Mouse (Mus musculus) testis, adult 2 months (tissue): ENCODE results near the gene Col6a3. TPM values are rescaled to one million over a fixed set of nuclear protein-coding genes. Genes with fewer than 3 reads are reported as not detected.

Experiments used
- H3K27ac ChIP-seq: fragments of 200-500 bp; 2 replicates; pipeline ENCODE4 v1.5.1; 2012; ENCODE audit warnings: low read depth, low read length; ENCODE audit not compliant: control insufficient read depth, insufficient read depth
- H3K27me3 ChIP-seq: fragments of 200-500 bp; 2 replicates; pipeline ENCODE4 v1.6.1; 2012; ENCODE audit warnings: mild to moderate bottlenecking, low read length, moderate library complexity; ENCODE audit not compliant: control insufficient read depth, insufficient read depth
- H3K36me3 ChIP-seq: fragments of 200-500 bp; 2 replicates; pipeline ENCODE4 v1.6.1; 2012; ENCODE audit warnings: mild to moderate bottlenecking, low read length; ENCODE audit not compliant: control insufficient read depth, insufficient read depth
- H3K4me1 ChIP-seq: fragments of 200-500 bp; 2 replicates; pipeline ENCODE4 v1.6.1; 2012; ENCODE audit warnings: low read length; ENCODE audit not compliant: control insufficient read depth, insufficient read depth
- H3K4me3 ChIP-seq: fragments of 200-500 bp; 2 replicates; pipeline ENCODE4 v1.5.1; 2012; ENCODE audit warnings: low read depth, mild to moderate bottlenecking, low read length, moderate library complexity, mixed read lengths; ENCODE audit not compliant: control insufficient read depth
- CTCF ChIP-seq: fragments of 200-500 bp; IDR thresholded peaks from 2 replicates; pipeline ENCODE4 v1.5.1; 2012; ENCODE audit warnings: low read depth, mild to moderate bottlenecking, inconsistent platforms, low read length, moderate library complexity; ENCODE audit not compliant: control insufficient read depth, insufficient read depth, insufficient replicate concordance
- POLR2A ChIP-seq: fragments of 200-500 bp; IDR thresholded peaks from 2 replicates; pipeline ENCODE4 v1.6.1; 2012; ENCODE audit warnings: low read depth, mild to moderate bottlenecking, inconsistent platforms, low read length, moderate library complexity; ENCODE audit not compliant: control insufficient read depth
- polyA plus RNA-seq: library from polyadenylated mRNA; depleted of rRNA; stranded (reverse); fragments of >200 nt; gene quantifications from 2 replicates; pipeline ENCODE4 v1.2.3, GENCODE M21; 2012

Col6a3 gene
- polyA plus RNA-seq, 1 experiment: 5.8 TPM

GRCm38 (mm10) chr1:90740216-90741170, 103.3 kb downstream of the Col6a3 start:
- peaks cover 7% of the 10 kb centered on the region for H3K4me1 ChIP-seq
- no peaks in the 10 kb centered on the region for H3K36me3 ChIP-seq
- no peak overlapping the region for H3K27ac ChIP-seq
- TF ChIP-seq CTCF (no peak), POLR2A (no peak)
- no peaks in the 10 kb centered on the region for H3K27me3 ChIP-seq
- no peak overlapping the region for H3K4me3 ChIP-seq

- H3K36me3 ChIP-seq: no peaks in the 10 kb centered on the region
- no peak overlapping the region for H3K4me3 ChIP-seq
- H3K27me3 ChIP-seq: no peaks in the 10 kb centered on the region
- H3K4me1 ChIP-seq: peaks cover 11% of the 10 kb centered on the region
- TF ChIP-seq CTCF (no peak), POLR2A (no peak)
- no peak overlapping the region for H3K27ac ChIP-seq
Measured at GRCm38 (mm10) chr1:90738913-90739312, 104.9 kb downstream of the Col6a3 start.

GRCm38 (mm10) chr1:90729466-90729865, 114.3 kb downstream of the Col6a3 start:
- no peaks in the 10 kb centered on the region for H3K4me1 ChIP-seq
- no peak overlapping the region for H3K4me3 ChIP-seq
- H3K27ac ChIP-seq: no peak overlapping the region
- TF ChIP-seq POLR2A (no peak), CTCF (no peak)
- H3K27me3 ChIP-seq: no peaks in the 10 kb centered on the region
- H3K36me3 ChIP-seq: no peaks in the 10 kb centered on the region

- TF ChIP-seq CTCF (no peak), POLR2A (no peak)
- Histone ChIP-seq H3K36me3 (no peaks in the 10 kb centered on the region), H3K4me3 (no peak overlapping the region), H3K27me3 (no peaks in the 10 kb centered on the region), H3K27ac (no peak overlapping the region), H3K4me1 (no peaks in the 10 kb centered on the region)
Measured at GRCm38 (mm10) chr1:90723754-90724153, 120.0 kb downstream of the Col6a3 start.

- H3K4me1 ChIP-seq: no peaks in the 10 kb centered on the region
- no peak for TF ChIP-seq CTCF
- no peak for TF ChIP-seq POLR2A
- no peak overlapping the region for H3K4me3 ChIP-seq
- H3K36me3 ChIP-seq: no peaks in the 10 kb centered on the region
- H3K27ac ChIP-seq: no peak overlapping the region
- H3K27me3 ChIP-seq: no peaks in the 10 kb centered on the region
Measured at GRCm38 (mm10) chr1:90723325-90723724, 120.4 kb downstream of the Col6a3 start.

GRCm38 (mm10) chr1:90722021-90722420, 121.8 kb downstream of the Col6a3 start:
- no peaks in the 10 kb centered on the region for H3K36me3 ChIP-seq
- H3K27ac ChIP-seq: no peak overlapping the region
- TF ChIP-seq CTCF (no peak), POLR2A (no peak)
- H3K27me3 ChIP-seq: no peaks in the 10 kb centered on the region
- no peak overlapping the region for H3K4me3 ChIP-seq
- no peaks in the 10 kb centered on the region for H3K4me1 ChIP-seq

GRCm38 (mm10) chr1:90720610-90721241, 123.0 kb downstream of the Col6a3 start:
- H3K27ac ChIP-seq: no peak overlapping the region

More at GRCm38 (mm10) chr1:90720610-90721241, 123.0 kb downstream of the Col6a3 start:
- H3K4me1 ChIP-seq: no peaks in the 10 kb centered on the region
- no peaks in the 10 kb centered on the region for H3K27me3 ChIP-seq
- no peak for TF ChIP-seq CTCF
- TF ChIP-seq POLR2A: no peak
- H3K36me3 ChIP-seq: no peaks in the 10 kb centered on the region
- H3K4me3 ChIP-seq: no peak overlapping the region
